Mouse (Mus musculus): ENCODE measurements around the gene Josd2. TPM values are rescaled to one million over a fixed set of nuclear protein-coding genes. Genes with fewer than 3 reads are reported as not detected.

Josd2 gene
- polyA plus RNA-seq, 2 experiments: 81.5 to 167 TPM

- ATAC-seq (ENCODE audit: low FRiP score, low read depth) (no peak), DNase-seq (ENCODE audit: low spot score) (no peak)
- Histone ChIP-seq H3K4me3 (replicated peaks; ENCODE audit: low read length) (no peak overlapping the region), H3K9me3 (ENCODE audit: control insufficient read depth, low read length) (no peaks in the 10 kb centered on the region), H3K27me3 (ENCODE audit: control insufficient read depth, insufficient read depth, low read length) (peaks cover 51% of the 10 kb centered on the region), H3K27ac (replicated peaks; ENCODE audit: low read depth, low read length) (no peak overlapping the region), H3K36me3 (ENCODE audit: control insufficient read depth, insufficient read depth, low read length) (no peaks in the 10 kb centered on the region), H3K4me2 (replicated peaks; ENCODE audit: low read depth, low read length, severe bottlenecking) (no peak overlapping the region), H3K9ac (ENCODE audit: low read depth, low read length, severe bottlenecking) (no peak overlapping the region), H3K4me1 (ENCODE audit: control insufficient read depth, insufficient read depth, low read length) (peaks cover 5% of the 10 kb centered on the region; the same call in 1 of the 2 replicates)
- WGBS: 40% methylated on average over 12 of the region's 12 CpGs
- TF ChIP-seq POLR2A (IDR thresholded peaks at IDR 0.05; ENCODE audit: borderline replicate concordance, extremely low read depth, insufficient read depth, insufficient read length): no peak
These were observed 21.5 kb upstream of the Josd2 start for GRCm38 (mm10) chr7:44446070-44446855.

GRCm38 (mm10) chr7:44453256-44453655 lies 14.5 kb upstream of the Josd2 start:
- no peaks in the 10 kb centered on the region for H3K36me3 ChIP-seq (ENCODE audit: control insufficient read depth, insufficient read depth, low read length)
- no peak overlapping the region for H3K4me3 ChIP-seq (replicated peaks; ENCODE audit: low read length)
- ATAC-seq (ENCODE audit: low FRiP score, low read depth) (no peak), DNase-seq (ENCODE audit: low spot score) (no peak)
- no peaks in the 10 kb centered on the region for H3K4me1 ChIP-seq (ENCODE audit: control insufficient read depth, insufficient read depth, low read length)
- 16% methylated on average over 3 of the region's 3 CpGs for WGBS
- no peaks in the 10 kb centered on the region for H3K9me3 ChIP-seq (ENCODE audit: control insufficient read depth, low read length)
- H3K9ac ChIP-seq (ENCODE audit: low read depth, low read length, severe bottlenecking): no peak overlapping the region
- no peaks in the 10 kb centered on the region for H3K27me3 ChIP-seq (ENCODE audit: control insufficient read depth, insufficient read depth, low read length)
- TF ChIP-seq POLR2A (IDR thresholded peaks at IDR 0.05; ENCODE audit: borderline replicate concordance, extremely low read depth, insufficient read depth, insufficient read length): no peak
- H3K27ac ChIP-seq (replicated peaks; ENCODE audit: low read depth, low read length): no peak overlapping the region
- no peak overlapping the region for H3K4me2 ChIP-seq (replicated peaks; ENCODE audit: low read depth, low read length, severe bottlenecking)

- ATAC-seq (ENCODE audit: low FRiP score, low read depth) (no peak), DNase-seq (ENCODE audit: low spot score) (no peak)
- H3K4me1 ChIP-seq (ENCODE audit: control insufficient read depth, insufficient read depth, low read length): no peaks in the 10 kb centered on the region
- no peak overlapping the region for H3K27ac ChIP-seq (replicated peaks; ENCODE audit: low read depth, low read length)
- WGBS: 84% methylated on average over 1 of the region's 1 CpGs
- no peak for TF ChIP-seq POLR2A (IDR thresholded peaks at IDR 0.05; ENCODE audit: borderline replicate concordance, extremely low read depth, insufficient read depth, insufficient read length)
- H3K4me2 ChIP-seq (replicated peaks; ENCODE audit: low read depth, low read length, severe bottlenecking): no peak overlapping the region
- peaks cover 9% of the 10 kb centered on the region for H3K27me3 ChIP-seq (ENCODE audit: control insufficient read depth, insufficient read depth, low read length)
- H3K9ac ChIP-seq (ENCODE audit: low read depth, low read length, severe bottlenecking): no peak overlapping the region
- H3K9me3 ChIP-seq (ENCODE audit: control insufficient read depth, low read length): no peaks in the 10 kb centered on the region
- no peak overlapping the region for H3K4me3 ChIP-seq (replicated peaks; ENCODE audit: low read length)
- no peaks in the 10 kb centered on the region for H3K36me3 ChIP-seq (ENCODE audit: control insufficient read depth, insufficient read depth, low read length)
These were observed 11.5 kb upstream of the Josd2 start for GRCm38 (mm10) chr7:44456302-44456701.

GRCm38 (mm10) chr7:44460067-44460466 lies 7.7 kb upstream of the Josd2 start:
- no peak for DNase-seq (ENCODE audit: low spot score)
- no peak overlapping the region for H3K4me3 ChIP-seq (replicated peaks; ENCODE audit: low read length)
- 0 out of 2 replicates have a peak, but pooled peaks cover 9% of the 10 kb centered on the region for H3K36me3 ChIP-seq (ENCODE audit: control insufficient read depth, insufficient read depth, low read length)
- H3K9me3 ChIP-seq (ENCODE audit: control insufficient read depth, low read length): no peaks in the 10 kb centered on the region
- ATAC-seq (ENCODE audit: low FRiP score, low read depth): no peak
- no peak for TF ChIP-seq POLR2A (IDR thresholded peaks at IDR 0.05; ENCODE audit: borderline replicate concordance, extremely low read depth, insufficient read depth, insufficient read length)
- peaks cover 39% of the 10 kb centered on the region for H3K27me3 ChIP-seq (ENCODE audit: control insufficient read depth, insufficient read depth, low read length)
- H3K27ac ChIP-seq (replicated peaks; ENCODE audit: low read depth, low read length): no peak overlapping the region
- H3K4me2 ChIP-seq (replicated peaks; ENCODE audit: low read depth, low read length, severe bottlenecking): no peak overlapping the region
- H3K4me1 ChIP-seq (ENCODE audit: control insufficient read depth, insufficient read depth, low read length): peaks cover 2% of the 10 kb centered on the region; the same call in 1 of the 2 replicates
- 63% methylated on average over 6 of the region's 6 CpGs for WGBS
- no peak overlapping the region for H3K9ac ChIP-seq (ENCODE audit: low read depth, low read length, severe bottlenecking)

- ATAC-seq (ENCODE audit: low FRiP score, low read depth) (no peak), DNase-seq (ENCODE audit: low spot score) (no peak)
- 0 out of 2 replicates have a peak, but pooled peaks cover 9% of the 10 kb centered on the region for H3K36me3 ChIP-seq (ENCODE audit: control insufficient read depth, insufficient read depth, low read length)
- H3K27ac ChIP-seq (replicated peaks; ENCODE audit: low read depth, low read length): no peak overlapping the region
- H3K4me2 ChIP-seq (replicated peaks; ENCODE audit: low read depth, low read length, severe bottlenecking): no peak overlapping the region
- no peak for TF ChIP-seq POLR2A (IDR thresholded peaks at IDR 0.05; ENCODE audit: borderline replicate concordance, extremely low read depth, insufficient read depth, insufficient read length)
- no peak overlapping the region for H3K4me3 ChIP-seq (replicated peaks; ENCODE audit: low read length)
- H3K9ac ChIP-seq (ENCODE audit: low read depth, low read length, severe bottlenecking): no peak overlapping the region
- H3K27me3 ChIP-seq (ENCODE audit: control insufficient read depth, insufficient read depth, low read length): peaks cover 39% of the 10 kb centered on the region
- peaks cover 2% of the 10 kb centered on the region; the same call in 1 of the 2 replicates for H3K4me1 ChIP-seq (ENCODE audit: control insufficient read depth, insufficient read depth, low read length)
- WGBS: 72% methylated on average over 30 of the region's 31 CpGs
- H3K9me3 ChIP-seq (ENCODE audit: control insufficient read depth, low read length): no peaks in the 10 kb centered on the region
These were observed 6.8 kb upstream of the Josd2 start for GRCm38 (mm10) chr7:44460767-44461502.
